9 mouse cellular contexts compared by ENCODE assay signal in genomic region chr3:108423844-108424801, GRCm38 (mm10). TPM values are rescaled to one million over a fixed set of nuclear protein-coding genes. Genes with fewer than 3 reads are reported as not detected.
DNase-seq lines count a peak whose midpoint lies in the region; ATAC-seq and TF ChIP-seq lines count a peak whose summit lies in the region.
"Had no signal": no experiment of that assay in that cellular context is flagged by ENCODE, and none has a peak within 500 bp of the region (broad histone marks: within the 10 kb centered on the region; RNA-seq: fewer than 3 reads in every experiment).

No protein-coding gene starts in this region.

- H3K4me2 ChIP-seq in forebrain, embryonic 14.5 days (ENCODE audit: low read length) = peak overlapping the region; percentile 39
- H3K4me2 ChIP-seq in myocyte (ENCODE audit: low read depth) = no peak overlapping the region

- TF ChIP-seq CTCF in brain, embryonic 14.5 days (IDR thresholded peaks at IDR 0.05; ENCODE audit: borderline replicate concordance, extremely low read depth, insufficient read depth, insufficient read length) = no peak

- peak overlapping the region; percentile 4; the same call in 1 of the 2 replicates for H3K4me3 ChIP-seq in forebrain, embryonic 14.5 days (ENCODE audit: low read depth, low read length)
- no peak overlapping the region for H3K4me3 ChIP-seq in myocyte

- H3K79me2 ChIP-seq in myocyte (ENCODE audit: control insufficient read depth, insufficient read depth) = no peaks in the 10 kb centered on the region

- H3K27ac ChIP-seq in forebrain, embryonic 14.5 days (ENCODE audit: low read depth, low read length) = peak overlapping the region; percentile 65

- no peaks in the 10 kb centered on the region for H3K9me3 ChIP-seq in forebrain, embryonic 14.5 days (replicated peaks; ENCODE audit: control insufficient read depth, low read length)

- peak; percentile 92 for DNase-seq in heart, adult 11 months
- DNase-seq in heart, postnatal 25 days (ENCODE audit: low spot score) = no peak
- peak; percentile 94 for DNase-seq in brain, embryonic 14.5 days (ENCODE audit: low read depth)
- peak; percentile 90 for DNase-seq in forebrain, embryonic 14.5 days (ENCODE audit: low spot score)
- DNase-seq in induced T-regulatory cell, adult 2 months (ENCODE audit: low read depth) = peak; percentile 44
- peak; percentile 49 for DNase-seq in liver
- peak; percentile 48 for DNase-seq in yolk sac, embryonic 10.5 days (ENCODE audit: low spot score)

- 21% methylated on average over 11 of the region's 11 CpGs for WGBS in forebrain, embryonic 14.5 days

- peak; percentile 88 for ATAC-seq in forebrain, embryonic 14.5 days

- peak overlapping the region; percentile 21 for H3K9ac ChIP-seq in forebrain, embryonic 14.5 days (ENCODE audit: low read length)

- H3K4me1 ChIP-seq in forebrain, embryonic 14.5 days (ENCODE audit: control insufficient read depth, insufficient read depth, low read length) = peaks cover 24% of the 10 kb centered on the region

- no peaks in the 10 kb centered on the region for H3K27me3 ChIP-seq in forebrain, embryonic 14.5 days (replicated peaks; ENCODE audit: control insufficient read depth, insufficient read depth, low read length)
- H3K27me3 ChIP-seq in myocyte (ENCODE audit: control insufficient read depth, insufficient read depth, insufficient read length) = peaks cover 5% of the 10 kb centered on the region

- TF ChIP-seq POLR2A in brain, embryonic 14.5 days (IDR thresholded peaks at IDR 0.05; ENCODE audit: borderline replicate concordance, extremely low read depth, insufficient read depth, insufficient read length, poor library complexity, severe bottlenecking) = no peak
- TF ChIP-seq POLR2A in myocyte (IDR thresholded peaks at IDR 0.05; ENCODE audit: insufficient read length, low read depth) = peak; percentile 30

- H3ac ChIP-seq in myocyte (ENCODE audit: control insufficient read depth, insufficient read length) = no peak overlapping the region

- intact Hi-C loops in heart, postnatal 25 days (cut with DNase I) = no loop called here

- peaks cover 40% of the 10 kb centered on the region for H3K36me3 ChIP-seq in forebrain, embryonic 14.5 days (ENCODE audit: control insufficient read depth, insufficient read depth, low read length)
- H3K36me3 ChIP-seq in myocyte (ENCODE audit: control insufficient read depth, insufficient read depth) = peaks cover 37% of the 10 kb centered on the region

TF ChIP-seq in myocyte, 11 proteins besides CTCF, POLR2A, EP300 and RAD21:
- TF ChIP-seq POLR2AphosphoS2 (IDR thresholded peaks at IDR 0.05; ENCODE audit: insufficient read length, low read depth) (peak; percentile 94), TCF3 (IDR thresholded peaks at IDR 0.05; ENCODE audit: insufficient read length, low read depth) (no peak)

RNA-seq across cellular contexts. Expression of gene Celsr2, which starts 8.8 kb away (rescaled TPM):
- 1 to 10 TPM; 4.2 to 5.3 TPM for total RNA-seq in heart, postnatal 25 days (2021)
- 64.9 and 101 TPM in 2 replicates for polyA plus RNA-seq in brain, embryonic 14.5 days (2012; rRNA removed)
- 38.4 and 39.9 TPM in 2 replicates for polyA plus RNA-seq in forebrain, embryonic 14.5 days (2014; fragmentation: Nextera tagmentation; extraction: Ambion mirVana)
- polyA plus RNA-seq in myocyte (2012; fragmentation: generic; extraction: Trizol) = not detected

RNA-seq across cellular contexts. Expression of gene Sars, which starts 20.9 kb away (rescaled TPM):
- total RNA-seq in heart, postnatal 25 days (2021) = 10 to 100 TPM; 80.8 to 81.5 TPM
- 120 and 161 TPM in 2 replicates for polyA plus RNA-seq in brain, embryonic 14.5 days (2012; rRNA removed)
- polyA plus RNA-seq in forebrain, embryonic 14.5 days (2014; fragmentation: Nextera tagmentation; extraction: Ambion mirVana) = 227 and 241 TPM in 2 replicates
- polyA plus RNA-seq in myocyte (2012; fragmentation: generic; extraction: Trizol) = 685 TPM

RNA-seq across cellular contexts. Expression of gene Psrc1, which starts 40.5 kb away (rescaled TPM):
- total RNA-seq in heart, postnatal 25 days (2021) = under 1 TPM; 0.16 to 0.45 TPM
- polyA plus RNA-seq in brain, embryonic 14.5 days (2012; rRNA removed) = 27.1 and 71.0 TPM in 2 replicates
- polyA plus RNA-seq in forebrain, embryonic 14.5 days (2014; fragmentation: Nextera tagmentation; extraction: Ambion mirVana) = 32.6 and 42.0 TPM in 2 replicates
- polyA plus RNA-seq in myocyte (2012; fragmentation: generic; extraction: Trizol) = 16.5 TPM

RNA-seq across cellular contexts. Expression of gene Mybphl, which starts 59.4 kb away (rescaled TPM):
- total RNA-seq in heart, postnatal 25 days (2021) = 10 to 100 TPM; 58.9 to 60.3 TPM
- 0.10 and 0.12 TPM in 2 replicates for polyA plus RNA-seq in brain, embryonic 14.5 days (2012; rRNA removed)
- not detected in 2 replicates for polyA plus RNA-seq in forebrain, embryonic 14.5 days (2014; fragmentation: Nextera tagmentation; extraction: Ambion mirVana)
- not detected for polyA plus RNA-seq in myocyte (2012; fragmentation: generic; extraction: Trizol)
- total RNA-seq: left cerebral cortex, postnatal 10 days had no signal

Comparison
In these comparisons a context has a peak if more than half of its experiments do, and no peak if none do; other contexts are left out.
1. RNA of gene Celsr2, which starts 8.8 kb away (polyA plus RNA-seq): 64.9 to 101 TPM in brain, embryonic 14.5 days and 38.4 to 39.9 TPM in forebrain, embryonic 14.5 days; not detected in myocyte (single experiment); every median in the first group is over 10 times any median in the second.